Mouse (Mus musculus): ENCODE measurements around the gene Arhgap20. TPM values are rescaled to one million over a fixed set of nuclear protein-coding genes. Genes with fewer than 3 reads are reported as not detected.

Gene Arhgap20
- polyA plus RNA-seq, 1 experiment from 2014 or later = 18.1 TPM

- Histone ChIP-seq H3K27me3 (ENCODE audit: insufficient read depth, low read length) (no peaks in the 10 kb centered on the region), H3K4me1 (ENCODE audit: insufficient read depth) (no peaks in the 10 kb centered on the region), H3K4me3 (ENCODE audit: low read depth, low read length) (no peak overlapping the region), H3K9me3 (ENCODE audit: low read depth, low read length) (no peaks in the 10 kb centered on the region), H3K4me2 (no peak overlapping the region), H3K9ac (no peak overlapping the region), H3K36me3 (ENCODE audit: insufficient read depth) (peaks cover 25% of the 10 kb centered on the region; the same call in 1 of the 2 replicates), H3K27ac (ENCODE audit: low read depth) (no peak overlapping the region)
- WGBS = 88% methylated on average over 10 of the region's 10 CpGs
- DNase-seq (no peak), ATAC-seq (ENCODE audit: insufficient read depth) (no peak)
- TF ChIP-seq CTCF (IDR thresholded peaks at IDR 0.05; ENCODE audit: low read depth) = no peak
Observed at GRCm38 (mm10) chr9:51845796-51846195, 80.7 kb downstream of the Arhgap20 start.

- 92% methylated on average over 5 of the region's 5 CpGs for WGBS
Observed at GRCm38 (mm10) chr9:51853772-51854171, 88.6 kb downstream of the Arhgap20 start.

GRCm38 (mm10) chr9:51864273-51864672 is 99.1 kb downstream of the Arhgap20 start:
- no peak overlapping the region for H3K4me2 ChIP-seq
- H3K4me3 ChIP-seq (ENCODE audit: low read depth, low read length) = no peak overlapping the region
- no peak for DNase-seq
- no peaks in the 10 kb centered on the region for H3K4me1 ChIP-seq (ENCODE audit: insufficient read depth)
- no peak for TF ChIP-seq CTCF (IDR thresholded peaks at IDR 0.05; ENCODE audit: low read depth)
- no peaks in the 10 kb centered on the region for H3K9me3 ChIP-seq (ENCODE audit: low read depth, low read length)
- H3K27me3 ChIP-seq (ENCODE audit: insufficient read depth, low read length) = no peaks in the 10 kb centered on the region
- no peaks in the 10 kb centered on the region for H3K36me3 ChIP-seq (ENCODE audit: insufficient read depth)
- no peak overlapping the region for H3K27ac ChIP-seq (ENCODE audit: low read depth)
- no peak for ATAC-seq (ENCODE audit: insufficient read depth)
- H3K9ac ChIP-seq = no peak overlapping the region
- 69% methylated on average over 3 of the region's 3 CpGs for WGBS

More at GRCm38 (mm10) chr9:51853772-51854171, 88.6 kb downstream of the Arhgap20 start:
- no peak overlapping the region for H3K4me2 ChIP-seq
- H3K36me3 ChIP-seq (ENCODE audit: insufficient read depth) = peaks cover 18% of the 10 kb centered on the region; the same call in 1 of the 2 replicates
- H3K4me3 ChIP-seq (ENCODE audit: low read depth, low read length) = no peak overlapping the region
- DNase-seq = no peak
- H3K9ac ChIP-seq = no peak overlapping the region
- no peak overlapping the region for H3K27ac ChIP-seq (ENCODE audit: low read depth)
- no peaks in the 10 kb centered on the region for H3K9me3 ChIP-seq (ENCODE audit: low read depth, low read length)
- no peaks in the 10 kb centered on the region for H3K27me3 ChIP-seq (ENCODE audit: insufficient read depth, low read length)
- H3K4me1 ChIP-seq (ENCODE audit: insufficient read depth) = no peaks in the 10 kb centered on the region
- TF ChIP-seq CTCF (IDR thresholded peaks at IDR 0.05; ENCODE audit: low read depth) = no peak
- ATAC-seq (ENCODE audit: insufficient read depth) = no peak

GRCm38 (mm10) chr9:51866634-51867033 is 101.5 kb downstream of the Arhgap20 start:
- WGBS = 50% methylated on average over 4 of the region's 4 CpGs
- no peak overlapping the region for H3K9ac ChIP-seq
- TF ChIP-seq CTCF (IDR thresholded peaks at IDR 0.05; ENCODE audit: low read depth) = no peak

GRCm38 (mm10) chr9:51869056-51869455 is 103.9 kb downstream of the Arhgap20 start:
- H3K36me3 ChIP-seq (ENCODE audit: insufficient read depth) = no peaks in the 10 kb centered on the region
- no peak for DNase-seq
- WGBS = 82% methylated on average over 4 of the region's 4 CpGs
- no peak for ATAC-seq (ENCODE audit: insufficient read depth)
- no peaks in the 10 kb centered on the region for H3K9me3 ChIP-seq (ENCODE audit: low read depth, low read length)
- no peak overlapping the region for H3K4me3 ChIP-seq (ENCODE audit: low read depth, low read length)
- H3K27ac ChIP-seq (ENCODE audit: low read depth) = no peak overlapping the region
- H3K9ac ChIP-seq = no peak overlapping the region
- no peaks in the 10 kb centered on the region for H3K27me3 ChIP-seq (ENCODE audit: insufficient read depth, low read length)
- TF ChIP-seq CTCF (IDR thresholded peaks at IDR 0.05; ENCODE audit: low read depth) = no peak
- no peaks in the 10 kb centered on the region for H3K4me1 ChIP-seq (ENCODE audit: insufficient read depth)
- H3K4me2 ChIP-seq = no peak overlapping the region

More at GRCm38 (mm10) chr9:51866634-51867033, 101.5 kb downstream of the Arhgap20 start:
- no peaks in the 10 kb centered on the region for H3K27me3 ChIP-seq (ENCODE audit: insufficient read depth, low read length)
- no peaks in the 10 kb centered on the region for H3K9me3 ChIP-seq (ENCODE audit: low read depth, low read length)
- H3K4me1 ChIP-seq (ENCODE audit: insufficient read depth) = no peaks in the 10 kb centered on the region
- DNase-seq (no peak), ATAC-seq (ENCODE audit: insufficient read depth) (no peak)
- H3K4me2 ChIP-seq = no peak overlapping the region
- H3K4me3 ChIP-seq (ENCODE audit: low read depth, low read length) = no peak overlapping the region
- no peak overlapping the region for H3K27ac ChIP-seq (ENCODE audit: low read depth)
- H3K36me3 ChIP-seq (ENCODE audit: insufficient read depth) = no peaks in the 10 kb centered on the region

- H3K4me1 ChIP-seq (ENCODE audit: insufficient read depth) = no peaks in the 10 kb centered on the region
- H3K4me2 ChIP-seq = no peak overlapping the region
- TF ChIP-seq CTCF (IDR thresholded peaks at IDR 0.05; ENCODE audit: low read depth) = no peak
- H3K9ac ChIP-seq = no peak overlapping the region
- no peaks in the 10 kb centered on the region for H3K36me3 ChIP-seq (ENCODE audit: insufficient read depth)
- 13% methylated on average over 4 of the region's 4 CpGs for WGBS
- H3K27me3 ChIP-seq (ENCODE audit: insufficient read depth, low read length) = no peaks in the 10 kb centered on the region
- DNase-seq (peak; percentile 13), ATAC-seq (ENCODE audit: insufficient read depth) (no peak)
- no peak overlapping the region for H3K27ac ChIP-seq (ENCODE audit: low read depth)
- no peaks in the 10 kb centered on the region for H3K9me3 ChIP-seq (ENCODE audit: low read depth, low read length)
- no peak overlapping the region for H3K4me3 ChIP-seq (ENCODE audit: low read depth, low read length)
Observed at GRCm38 (mm10) chr9:51874348-51874747, 109.2 kb downstream of the Arhgap20 start.

GRCm38 (mm10) chr9:51875531-51875930 is 110.4 kb downstream of the Arhgap20 start:
- no peak for DNase-seq
- WGBS = 77% methylated on average over 20 of the region's 20 CpGs
- H3K9ac ChIP-seq = no peak overlapping the region
- 0 out of 2 replicates have a peak overlapping the region, but pooled peaks have one; percentile 12 for H3K4me2 ChIP-seq
- no peaks in the 10 kb centered on the region for H3K36me3 ChIP-seq (ENCODE audit: insufficient read depth)
- no peaks in the 10 kb centered on the region for H3K9me3 ChIP-seq (ENCODE audit: low read depth, low read length)
- no peak overlapping the region for H3K27ac ChIP-seq (ENCODE audit: low read depth)
- no peak for ATAC-seq (ENCODE audit: insufficient read depth)
- no peak overlapping the region for H3K4me3 ChIP-seq (ENCODE audit: low read depth, low read length)
- no peaks in the 10 kb centered on the region for H3K27me3 ChIP-seq (ENCODE audit: insufficient read depth, low read length)
- no peaks in the 10 kb centered on the region for H3K4me1 ChIP-seq (ENCODE audit: insufficient read depth)
- TF ChIP-seq CTCF (IDR thresholded peaks at IDR 0.05; ENCODE audit: low read depth) = no peak
